Mouse (Mus musculus): ENCODE data around the gene Nsf.

The Nsf gene

GRCm38 (mm10) chr11:103953896-103954292 is at the start of gene Nsf:
Gene Nsf, minus strand, starts transcription at chr11:103954056.
- DNase-seq (ENCODE audit: low spot score), result peak; percentile 86

GRCm38 (mm10) chr11:104003397-104003796 is 49.5 kb upstream of the Nsf start:
- no peak for DNase-seq (ENCODE audit: low spot score)

- no peak for DNase-seq (ENCODE audit: low spot score)
Measured at GRCm38 (mm10) chr11:104002191-104002590, 48.3 kb upstream of the Nsf start.

- no peak for DNase-seq (ENCODE audit: low spot score)
Measured at GRCm38 (mm10) chr11:104001395-104001955, 47.6 kb upstream of the Nsf start.

GRCm38 (mm10) chr11:104000667-104001394 is 47.0 kb upstream of the Nsf start:
- no peak for DNase-seq (ENCODE audit: low spot score)

GRCm38 (mm10) chr11:103998737-103999136 is 44.9 kb upstream of the Nsf start:
- no peak for DNase-seq (ENCODE audit: low spot score)

- peak; percentile 85 for DNase-seq (ENCODE audit: low spot score)
Measured at GRCm38 (mm10) chr11:103997385-103997784, 43.5 kb upstream of the Nsf start.

- no peak for DNase-seq (ENCODE audit: low spot score)
Measured at GRCm38 (mm10) chr11:103992638-103993037, 38.8 kb upstream of the Nsf start.

GRCm38 (mm10) chr11:103990049-103990557 is 36.2 kb upstream of the Nsf start:
- DNase-seq (ENCODE audit: low spot score), result peak; percentile 66

GRCm38 (mm10) chr11:103987423-103987822 is 33.6 kb upstream of the Nsf start:
- peak; percentile 96 for DNase-seq (ENCODE audit: low spot score)

GRCm38 (mm10) chr11:103984067-103984466 is 30.2 kb upstream of the Nsf start:
- DNase-seq (ENCODE audit: low spot score), result no peak

GRCm38 (mm10) chr11:103981826-103982225 is 28.0 kb upstream of the Nsf start:
- DNase-seq (ENCODE audit: low spot score), result no peak

- DNase-seq (ENCODE audit: low spot score), result no peak
Measured at GRCm38 (mm10) chr11:103979381-103979780, 25.5 kb upstream of the Nsf start.

GRCm38 (mm10) chr11:103970876-103971275 is 17.0 kb upstream of the Nsf start:
- DNase-seq (ENCODE audit: low spot score), result no peak

- no peak for DNase-seq (ENCODE audit: low spot score)
Measured at GRCm38 (mm10) chr11:103969278-103969677, 15.4 kb upstream of the Nsf start.

- no peak for DNase-seq (ENCODE audit: low spot score)
Measured at GRCm38 (mm10) chr11:103967106-103967735, 13.4 kb upstream of the Nsf start.

- DNase-seq (ENCODE audit: low spot score), result no peak
Measured at GRCm38 (mm10) chr11:103956866-103957265, 3.0 kb upstream of the Nsf start.

- DNase-seq (ENCODE audit: low spot score), result no peak
Measured at GRCm38 (mm10) chr11:103953032-103953895, 592 bp downstream of the Nsf start.

GRCm38 (mm10) chr11:103952635-103953031 is 1.2 kb downstream of the Nsf start:
- no peak for DNase-seq (ENCODE audit: low spot score)

GRCm38 (mm10) chr11:103951106-103951505 is 2.8 kb downstream of the Nsf start:
- no peak for DNase-seq (ENCODE audit: low spot score)

GRCm38 (mm10) chr11:103948952-103949351 is 4.9 kb downstream of the Nsf start:
- no peak for DNase-seq (ENCODE audit: low spot score)

- no peak for DNase-seq (ENCODE audit: low spot score)
Measured at GRCm38 (mm10) chr11:103942740-103943139, 11.1 kb downstream of the Nsf start.

All from retina, embryonic 14.5 days (tissue).